Mouse (Mus musculus): Measurements from ENCODE around the gene Tmem178b. TPM values are rescaled to one million over a fixed set of nuclear protein-coding genes. Genes with fewer than 3 reads are reported as not detected.

Gene Tmem178b
- polyA plus RNA-seq, 1 experiment: 0.02 TPM

DNA sequence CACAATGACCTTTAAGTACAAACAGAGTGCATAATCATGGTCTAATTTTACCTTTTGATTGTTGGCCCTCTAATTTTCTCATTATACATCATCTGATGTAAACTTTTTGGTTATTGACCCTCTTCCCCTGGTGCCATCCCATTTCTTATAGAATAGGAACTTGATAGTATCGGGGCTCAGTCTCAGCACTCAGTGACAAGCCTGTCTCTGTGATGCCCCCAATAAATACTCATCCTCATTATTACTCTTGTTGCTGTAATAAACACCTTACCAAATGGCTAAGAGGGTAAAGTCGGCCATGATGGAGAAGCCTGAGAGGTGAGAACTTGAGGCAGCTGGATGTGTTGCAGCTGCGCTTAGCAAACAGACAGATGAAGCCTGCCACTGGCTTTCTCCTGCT lies 63.5 kb downstream of the Tmem178b start:
- Histone ChIP-seq H3K4me3 (no peak overlapping the region), H3K4me2 (ENCODE audit: low read depth) (no peak overlapping the region), H3K27me3 (ENCODE audit: control insufficient read depth, insufficient read depth, insufficient read length) (no peaks in the 10 kb centered on the region), H3ac (ENCODE audit: control insufficient read depth, insufficient read length) (no peak overlapping the region), H3K36me3 (ENCODE audit: control insufficient read depth, insufficient read depth) (no peaks in the 10 kb centered on the region), H3K79me2 (ENCODE audit: control insufficient read depth, insufficient read depth) (no peaks in the 10 kb centered on the region)
- TF ChIP-seq POLR2A (IDR thresholded peaks at IDR 0.05; ENCODE audit: insufficient read length, low read depth) (no peak), REST (IDR thresholded peaks at IDR 0.05; ENCODE audit: insufficient read depth, insufficient read length) (no peak), TCF12 (IDR thresholded peaks at IDR 0.05; ENCODE audit: insufficient read depth, poor library complexity, severe bottlenecking) (no peak), E2F4 (IDR thresholded peaks at IDR 0.05; ENCODE audit: insufficient read depth) (no peak), MYOD1 (IDR thresholded peaks at IDR 0.05; ENCODE audit: control insufficient read depth in 1 of 3, insufficient read length in 2 of 3, low read depth in 2 of 3) (no peak), POLR2AphosphoS2 (IDR thresholded peaks at IDR 0.05; ENCODE audit: insufficient read length, low read depth) (no peak), SRF (IDR thresholded peaks at IDR 0.05; ENCODE audit: control insufficient read depth, insufficient read length, low read depth) (no peak), USF1 (IDR thresholded peaks at IDR 0.05; ENCODE audit: low read depth) (no peak), MYOG (IDR thresholded peaks at IDR 0.05; ENCODE audit: control insufficient read depth in 1 of 3, insufficient read depth in 1 of 3, insufficient read length in 2 of 3, low read depth in 2 of 3) (no peak), CEBPB (IDR thresholded peaks at IDR 0.05; ENCODE audit: insufficient read depth, poor library complexity, severe bottlenecking) (no peak)

DNA sequence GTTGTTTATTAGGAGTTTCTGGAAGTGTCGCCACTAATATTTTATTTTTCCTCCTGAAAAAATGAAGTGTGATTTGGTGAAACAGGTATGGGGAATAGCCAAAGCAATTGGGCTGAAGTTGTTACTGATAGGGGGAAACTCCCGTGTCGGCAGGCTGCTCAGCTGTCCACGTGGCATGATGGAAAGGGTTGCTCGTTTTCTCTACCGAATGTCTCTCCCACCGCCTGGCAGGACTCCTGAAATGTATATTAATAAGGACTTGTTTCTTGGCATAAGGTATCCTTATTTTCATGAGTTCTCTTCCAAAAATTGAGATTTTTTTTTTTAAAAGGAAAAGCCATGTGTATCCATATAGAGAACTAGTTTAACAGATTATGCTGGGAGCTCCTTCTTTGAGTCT lies 67.8 kb downstream of the Tmem178b start:
- Histone ChIP-seq H3K4me3 (no peak overlapping the region), H3K27me3 (ENCODE audit: control insufficient read depth, insufficient read depth, insufficient read length) (no peaks in the 10 kb centered on the region), H3K36me3 (ENCODE audit: control insufficient read depth, insufficient read depth) (no peaks in the 10 kb centered on the region), H3K4me2 (ENCODE audit: low read depth) (no peak overlapping the region), H3ac (ENCODE audit: control insufficient read depth, insufficient read length) (no peak overlapping the region), H3K79me2 (ENCODE audit: control insufficient read depth, insufficient read depth) (no peaks in the 10 kb centered on the region)
- TF ChIP-seq MAX (IDR thresholded peaks at IDR 0.05; ENCODE audit: low read depth) (no peak), TCF12 (IDR thresholded peaks at IDR 0.05; ENCODE audit: insufficient read depth, poor library complexity, severe bottlenecking) (no peak)

DNA sequence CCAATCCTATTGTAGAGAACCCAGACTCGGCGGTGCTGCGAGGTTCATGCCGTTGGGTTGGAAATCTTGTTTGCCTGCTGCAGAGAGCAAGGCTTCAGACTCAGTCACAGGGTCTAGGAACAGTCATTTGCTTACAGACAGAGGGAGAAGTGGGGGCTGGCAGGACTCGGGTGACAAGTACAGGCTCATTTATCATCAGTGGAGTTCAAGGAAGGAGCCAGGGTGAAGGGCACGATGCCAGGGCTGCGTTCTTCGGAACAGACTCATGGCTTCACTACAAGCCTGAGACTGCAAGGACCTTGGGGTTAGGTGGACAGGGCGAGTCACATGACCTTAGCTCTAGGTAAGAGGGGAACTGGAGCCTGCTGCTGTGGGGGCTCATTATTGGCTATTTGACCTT lies 71.8 kb downstream of the Tmem178b start:
- H3ac ChIP-seq (ENCODE audit: control insufficient read depth, insufficient read length): no peak overlapping the region
- no peaks in the 10 kb centered on the region for H3K36me3 ChIP-seq (ENCODE audit: control insufficient read depth, insufficient read depth)
- no peaks in the 10 kb centered on the region for H3K79me2 ChIP-seq (ENCODE audit: control insufficient read depth, insufficient read depth)
- no peaks in the 10 kb centered on the region for H3K27me3 ChIP-seq (ENCODE audit: control insufficient read depth, insufficient read depth, insufficient read length)
- no peak overlapping the region for H3K4me2 ChIP-seq (ENCODE audit: low read depth)
- H3K4me3 ChIP-seq: no peak overlapping the region
- TF ChIP-seq SRF (IDR thresholded peaks at IDR 0.05; ENCODE audit: control insufficient read depth, insufficient read length, low read depth) (no peak), MYOG (IDR thresholded peaks at IDR 0.05; ENCODE audit: control insufficient read depth in 1 of 3, insufficient read depth in 1 of 3, insufficient read length in 2 of 3, low read depth in 2 of 3) (no peak), E2F4 (IDR thresholded peaks at IDR 0.05; ENCODE audit: insufficient read depth) (no peak), USF1 (IDR thresholded peaks at IDR 0.05; ENCODE audit: low read depth) (no peak), REST (IDR thresholded peaks at IDR 0.05; ENCODE audit: insufficient read depth, insufficient read length) (no peak), POLR2AphosphoS2 (IDR thresholded peaks at IDR 0.05; ENCODE audit: insufficient read length, low read depth) (no peak), POLR2A (IDR thresholded peaks at IDR 0.05; ENCODE audit: insufficient read length, low read depth) (no peak)

DNA sequence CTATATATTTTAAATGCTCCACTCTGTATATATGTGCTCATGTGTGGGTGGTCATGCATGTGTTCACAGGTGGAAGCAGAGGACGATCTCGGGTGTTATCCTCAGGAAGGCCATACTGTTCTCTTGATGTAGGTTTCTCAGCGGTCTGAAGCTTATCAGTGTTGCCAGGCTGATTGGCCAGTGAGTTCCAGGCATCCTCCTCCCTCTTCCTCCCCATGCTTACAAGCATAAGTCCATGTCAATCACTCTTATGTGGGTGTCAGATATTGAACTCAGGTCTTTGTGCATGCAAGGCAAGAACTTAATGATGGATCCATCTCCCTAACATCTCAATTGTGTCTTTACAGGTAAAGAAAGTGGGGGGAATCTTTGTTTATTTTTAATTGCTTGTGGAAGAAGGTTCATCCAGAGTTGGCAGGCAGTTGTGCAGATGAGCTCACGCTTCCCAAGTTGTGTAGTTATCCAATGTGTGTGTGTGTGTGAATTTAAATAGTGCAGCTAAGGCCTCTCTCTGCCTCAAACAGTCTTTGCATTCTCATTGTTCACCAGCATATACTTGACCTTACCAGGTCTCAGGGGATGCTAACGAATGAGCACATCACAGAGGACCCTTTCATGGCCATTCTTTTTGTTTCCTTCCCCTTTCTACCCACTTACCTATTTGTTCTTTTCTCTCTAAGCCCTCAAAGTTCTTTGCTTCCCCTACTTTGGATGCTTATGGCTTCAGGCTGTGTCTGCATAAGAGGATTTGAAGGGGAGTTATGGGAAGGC lies 72.8 kb downstream of the Tmem178b start:
- Histone ChIP-seq H3K27me3 (ENCODE audit: control insufficient read depth, insufficient read depth, insufficient read length) (no peaks in the 10 kb centered on the region), H3K36me3 (ENCODE audit: control insufficient read depth, insufficient read depth) (no peaks in the 10 kb centered on the region), H3ac (ENCODE audit: control insufficient read depth, insufficient read length) (no peak overlapping the region), H3K4me3 (no peak overlapping the region), H3K79me2 (ENCODE audit: control insufficient read depth, insufficient read depth) (no peaks in the 10 kb centered on the region), H3K4me2 (ENCODE audit: low read depth) (no peak overlapping the region)
- TF ChIP-seq MAX (IDR thresholded peaks at IDR 0.05; ENCODE audit: low read depth) (no peak), MYOG (IDR thresholded peaks at IDR 0.05; ENCODE audit: control insufficient read depth in 1 of 3, insufficient read depth in 1 of 3, insufficient read length in 2 of 3, low read depth in 2 of 3) (no peak)

DNA sequence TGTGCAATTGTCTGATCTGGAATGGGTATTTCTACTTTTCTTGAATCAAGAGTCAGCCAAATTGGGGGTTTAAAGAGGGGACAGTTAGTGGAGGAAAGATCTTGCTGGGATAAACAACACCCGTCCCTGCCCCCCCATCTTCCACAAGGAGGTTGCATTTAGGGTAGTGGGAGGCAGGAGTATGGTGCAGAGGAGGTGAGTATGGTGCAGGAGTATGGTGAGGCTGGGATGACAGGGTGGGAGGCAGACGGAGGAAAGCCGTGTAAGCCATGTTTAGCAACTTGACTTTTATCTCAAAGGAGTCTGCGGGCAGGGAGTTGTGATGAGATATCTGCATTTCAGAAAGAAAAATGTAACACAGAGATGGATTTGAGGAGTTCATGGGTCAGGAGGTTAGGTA lies 73.5 kb downstream of the Tmem178b start:
- H3ac ChIP-seq (ENCODE audit: control insufficient read depth, insufficient read length): no peak overlapping the region
- no peaks in the 10 kb centered on the region for H3K27me3 ChIP-seq (ENCODE audit: control insufficient read depth, insufficient read depth, insufficient read length)

More for the DNA sequence above, 73.5 kb downstream of the Tmem178b start:
- no peak overlapping the region for H3K4me3 ChIP-seq
- no peaks in the 10 kb centered on the region for H3K79me2 ChIP-seq (ENCODE audit: control insufficient read depth, insufficient read depth)
- H3K4me2 ChIP-seq (ENCODE audit: low read depth): no peak overlapping the region
- no peak for TF ChIP-seq SRF (IDR thresholded peaks at IDR 0.05; ENCODE audit: control insufficient read depth, insufficient read length, low read depth)
- no peak for TF ChIP-seq TCF12 (IDR thresholded peaks at IDR 0.05; ENCODE audit: insufficient read depth, poor library complexity, severe bottlenecking)
- no peak for TF ChIP-seq USF1 (IDR thresholded peaks at IDR 0.05; ENCODE audit: low read depth)
- TF ChIP-seq REST (IDR thresholded peaks at IDR 0.05; ENCODE audit: insufficient read depth, insufficient read length): no peak
- no peak for TF ChIP-seq MYOG (IDR thresholded peaks at IDR 0.05; ENCODE audit: control insufficient read depth in 1 of 3, insufficient read depth in 1 of 3, insufficient read length in 2 of 3, low read depth in 2 of 3)
- no peak for TF ChIP-seq MYOD1 (IDR thresholded peaks at IDR 0.05; ENCODE audit: control insufficient read depth in 1 of 3, insufficient read length in 2 of 3, low read depth in 2 of 3)
- no peak for TF ChIP-seq CEBPB (IDR thresholded peaks at IDR 0.05; ENCODE audit: insufficient read depth, poor library complexity, severe bottlenecking)
- TF ChIP-seq E2F4 (IDR thresholded peaks at IDR 0.05; ENCODE audit: insufficient read depth): no peak
- no peak for TF ChIP-seq POLR2AphosphoS2 (IDR thresholded peaks at IDR 0.05; ENCODE audit: insufficient read length, low read depth)
- TF ChIP-seq POLR2A (IDR thresholded peaks at IDR 0.05; ENCODE audit: insufficient read length, low read depth): no peak
- TF ChIP-seq TCF3 (IDR thresholded peaks at IDR 0.05; ENCODE audit: insufficient read length, low read depth): no peak
- TF ChIP-seq MAX (IDR thresholded peaks at IDR 0.05; ENCODE audit: low read depth): no peak
- no peaks in the 10 kb centered on the region for H3K36me3 ChIP-seq (ENCODE audit: control insufficient read depth, insufficient read depth)

All from myocyte (in vitro differentiated cells).